Mouse (Mus musculus): ENCODE measurements around the gene Hoxd9. TPM values are rescaled to one million over a fixed set of nuclear protein-coding genes. Genes with fewer than 3 reads are reported as not detected.

The Hoxd9 gene
- total RNA-seq, 1 experiment from 2014 or later = 3.8 TPM

- DNase-seq = no peak
Observed at GRCm38 (mm10) chr2:74733765-74734164, 36.2 kb downstream of the Hoxd9 start.

DNA sequence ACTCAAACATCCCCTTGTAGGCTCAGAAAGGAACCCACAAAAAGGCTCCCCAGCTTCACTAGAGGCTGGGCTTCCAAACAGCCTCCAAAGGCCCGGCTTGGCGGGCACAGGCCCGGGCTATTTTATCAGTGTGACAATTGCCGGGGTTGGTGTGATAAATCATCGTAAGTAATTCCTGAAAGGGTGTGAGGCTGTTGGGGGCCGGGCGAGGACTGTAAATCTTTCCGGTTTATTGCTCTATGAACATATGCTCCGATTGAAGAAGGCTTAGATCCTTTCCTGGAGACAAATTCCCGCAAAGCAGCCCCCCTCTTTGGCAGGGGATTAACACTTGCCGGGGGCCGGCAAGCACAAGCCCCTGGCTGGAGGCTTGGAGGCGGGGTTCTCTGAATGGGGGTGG lies 36.9 kb downstream of the Hoxd9 start:
- DNase-seq = no peak

GRCm38 (mm10) chr2:74734996-74735811 lies 37.7 kb downstream of the Hoxd9 start:
- no peak for DNase-seq

- DNase-seq = no peak
Observed at GRCm38 (mm10) chr2:74735851-74736687, 38.5 kb downstream of the Hoxd9 start.

DNA sequence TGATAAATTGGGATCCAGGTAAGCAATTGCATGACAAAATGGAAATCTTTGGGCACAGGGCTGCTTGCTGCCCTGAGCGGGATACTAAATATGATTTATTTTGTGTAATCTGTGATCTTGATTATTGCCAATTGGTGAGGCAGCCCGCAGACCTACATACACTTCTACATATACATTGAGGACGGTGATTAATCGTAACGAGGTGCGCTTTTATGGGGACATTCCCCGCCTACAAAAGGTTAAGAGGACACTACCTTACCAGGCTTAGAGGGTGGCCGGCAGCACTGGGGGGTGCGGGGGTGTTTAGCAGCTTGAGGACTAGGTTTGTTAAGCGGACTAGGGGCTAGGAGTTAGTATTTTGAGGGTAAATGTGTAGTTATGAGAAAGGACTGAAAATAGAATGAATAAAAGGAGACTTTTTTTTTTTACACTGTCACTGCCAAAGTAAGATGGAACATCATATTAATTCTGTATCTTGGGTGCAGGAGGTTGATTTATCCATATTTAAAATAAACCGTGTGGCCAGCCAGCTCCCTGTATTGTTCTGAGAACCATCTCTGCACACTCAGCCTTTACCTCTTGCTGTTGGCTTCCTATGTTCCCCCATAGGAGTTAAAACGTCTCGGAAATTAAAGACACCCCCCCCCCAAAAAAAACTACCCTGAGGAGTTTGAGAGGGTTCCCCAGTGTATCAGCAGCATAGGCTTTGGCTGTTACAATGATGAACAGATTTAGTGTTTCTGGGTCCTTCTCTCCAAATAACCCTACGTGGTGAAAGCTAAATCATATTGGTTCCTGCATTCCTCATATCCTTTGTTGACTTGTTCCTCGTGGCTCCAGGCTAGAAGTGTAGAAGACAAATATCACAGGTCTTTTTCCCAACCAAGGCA lies 39.4 kb downstream of the Hoxd9 start:
- no peak for DNase-seq

GRCm38 (mm10) chr2:74737578-74738070 lies 40.1 kb downstream of the Hoxd9 start:
- DNase-seq = no peak

GRCm38 (mm10) chr2:74738623-74739475 lies 41.3 kb downstream of the Hoxd9 start:
- DNase-seq = peak; percentile 28

GRCm38 (mm10) chr2:74739476-74739800 lies 41.9 kb downstream of the Hoxd9 start:
- DNase-seq = no peak

- DNase-seq = no peak
Observed at GRCm38 (mm10) chr2:74739869-74740268, 42.3 kb downstream of the Hoxd9 start.

DNA sequence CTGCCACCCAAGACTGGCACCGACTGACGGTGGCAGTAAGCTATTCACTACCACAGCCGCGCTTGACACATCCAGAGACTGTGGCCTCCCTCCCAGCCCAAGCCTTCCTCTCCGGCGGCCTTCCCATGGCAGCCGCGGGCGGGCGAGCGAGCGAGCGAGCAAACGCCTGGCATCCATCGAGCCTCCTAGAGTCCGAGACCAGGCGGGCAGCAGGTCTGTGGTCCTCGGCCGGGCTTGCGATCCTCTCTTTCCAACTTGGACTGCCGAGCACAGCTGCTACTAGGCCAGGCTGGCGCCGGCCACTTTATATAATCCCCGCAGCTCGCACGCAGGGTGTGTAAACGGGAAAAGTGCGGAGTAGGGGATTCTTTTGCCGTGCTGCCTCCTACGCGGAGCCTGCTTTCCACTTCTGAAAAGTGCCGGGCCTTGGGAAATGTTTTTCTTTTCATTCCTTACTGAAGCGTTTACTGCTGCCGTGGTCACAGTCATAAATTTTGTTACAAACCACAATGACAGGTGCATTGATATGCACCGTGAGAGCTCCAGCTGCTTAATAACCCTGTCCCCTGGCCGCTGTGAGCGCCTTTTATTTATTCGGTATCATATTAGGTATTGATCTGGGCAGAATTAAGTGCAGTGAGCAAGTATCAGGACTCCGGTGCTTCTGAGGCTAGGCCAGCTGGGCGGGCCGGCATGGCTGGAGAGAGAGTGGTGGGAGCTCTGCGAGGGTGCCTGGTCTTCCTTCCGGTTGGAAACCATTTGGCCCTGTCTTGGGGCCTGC lies 43.0 kb downstream of the Hoxd9 start:
- DNase-seq = peak; percentile 45

DNA sequence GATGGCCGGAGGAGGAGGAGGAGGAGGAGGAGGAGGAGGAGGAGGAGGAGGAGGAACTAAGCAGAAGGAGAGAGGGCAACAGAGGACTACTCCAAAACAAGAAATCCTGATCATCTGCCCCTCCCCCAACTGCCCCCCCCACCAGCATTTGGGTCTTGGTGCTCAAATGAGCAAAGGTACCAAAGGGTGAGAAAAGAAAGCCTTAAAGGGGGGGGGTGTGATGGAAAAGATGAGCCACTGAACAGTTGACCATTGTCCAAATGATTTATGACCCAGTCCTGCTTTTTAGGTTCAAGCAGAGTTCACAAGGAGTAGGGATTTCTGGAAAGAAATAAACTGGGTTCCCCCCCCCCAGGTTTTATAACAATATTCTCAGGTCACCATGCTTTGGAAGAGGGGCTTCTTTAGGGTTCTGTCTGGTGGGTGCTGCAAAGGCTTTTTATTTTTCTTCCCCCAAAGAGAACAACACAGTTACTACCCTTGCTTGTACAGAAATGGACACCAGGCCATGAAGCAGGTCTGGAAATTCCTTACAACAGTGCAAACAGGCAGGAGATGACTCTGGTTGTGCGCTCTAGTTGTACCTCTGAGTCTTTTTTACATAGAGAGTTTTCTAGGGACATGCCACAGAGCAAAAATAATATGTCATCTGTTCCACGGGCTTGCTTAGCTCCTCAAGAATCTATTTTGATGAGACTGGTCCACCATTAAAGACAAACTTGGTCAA lies 43.9 kb downstream of the Hoxd9 start:
- no peak for DNase-seq

- no peak for DNase-seq
Observed at GRCm38 (mm10) chr2:74741979-74742277, 44.4 kb downstream of the Hoxd9 start.

- no peak for DNase-seq
Observed at GRCm38 (mm10) chr2:74745540-74746297, 48.2 kb downstream of the Hoxd9 start.

DNA sequence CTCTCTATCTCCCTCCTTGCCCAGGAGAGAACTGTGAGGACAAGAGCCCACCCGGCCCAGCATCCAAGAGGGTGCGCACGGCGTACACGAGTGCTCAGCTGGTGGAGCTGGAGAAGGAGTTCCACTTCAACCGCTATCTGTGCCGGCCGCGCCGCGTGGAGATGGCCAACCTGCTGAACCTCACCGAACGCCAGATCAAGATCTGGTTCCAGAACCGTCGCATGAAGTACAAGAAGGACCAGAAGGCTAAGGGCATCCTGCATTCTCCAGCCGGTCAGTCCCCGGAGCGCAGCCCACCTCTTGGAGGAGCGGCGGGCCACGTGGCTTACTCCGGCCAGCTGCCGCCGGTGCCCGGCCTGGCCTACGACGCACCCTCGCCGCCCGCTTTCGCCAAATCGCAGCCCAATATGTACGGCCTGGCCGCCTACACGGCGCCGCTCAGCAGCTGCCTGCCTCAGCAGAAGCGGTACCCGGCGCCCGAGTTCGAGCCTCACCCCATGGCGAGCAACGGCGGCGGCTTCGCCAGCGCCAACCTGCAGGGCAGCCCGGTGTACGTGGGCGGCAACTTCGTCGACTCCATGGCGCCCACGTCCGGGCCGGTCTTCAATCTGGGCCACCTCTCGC lies 48.9 kb downstream of the Hoxd9 start:
- DNase-seq = no peak

DNA sequence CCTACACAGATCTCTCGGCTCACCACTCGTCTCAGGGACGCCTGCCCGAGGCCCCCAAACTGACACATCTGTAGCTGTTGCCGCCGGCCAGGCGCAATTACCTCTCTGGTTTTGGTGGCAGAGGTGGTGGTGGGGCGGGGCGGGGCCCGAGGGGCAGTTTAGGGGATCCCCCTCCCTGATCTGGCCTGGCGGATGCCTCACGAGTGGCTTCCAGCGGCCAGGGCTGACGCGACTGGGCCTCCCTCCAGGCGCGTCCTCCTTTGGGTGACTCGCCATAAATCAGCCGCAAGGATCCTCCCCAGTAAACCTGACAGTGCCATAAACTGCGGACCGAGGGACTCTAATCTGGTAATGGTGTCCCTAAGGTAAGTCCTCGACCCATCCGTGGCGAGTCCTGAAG lies 49.5 kb downstream of the Hoxd9 start:
- peak; percentile 32 for DNase-seq

- DNase-seq = no peak
Observed at GRCm38 (mm10) chr2:74747661-74748141, 50.2 kb downstream of the Hoxd9 start.

- no peak for DNase-seq
Observed at GRCm38 (mm10) chr2:74748436-74748995, 51.0 kb downstream of the Hoxd9 start.

All from adrenal gland, postnatal 14 days (tissue).